ENCODE assay signal across 28 mouse cellular contexts in genomic region chrX:77573743-77574142, GRCm38 (mm10).
DNase-seq lines count a peak whose midpoint lies in the region; ATAC-seq lines count a peak whose summit lies in the region.
"Had no signal": no experiment of that assay in that cellular context is flagged by ENCODE, and none has a peak within 500 bp of the region (broad histone marks: within the 10 kb centered on the region; RNA-seq: fewer than 3 reads in every experiment).

No protein-coding gene starts in this region.

- no peak for DNase-seq in hindbrain, embryonic 10.5 days (ENCODE audit: low spot score)
- DNase-seq in midbrain, embryonic 14.5 days = peak; percentile 4
- peak; percentile 19 for DNase-seq in embryonic facial prominence, embryonic 14.5 days (ENCODE audit: low spot score)
- DNase-seq: adrenal gland, adult 8-10 months; adrenal gland, postnatal 25 days; cerebellum, adult 11-12 months; cerebellum, adult 8-10 months; cerebellum, postnatal 10 days; cerebellum, postnatal 36 days; embryo, embryonic 11 days; gastrocnemius, postnatal 10 days; gastrocnemius, postnatal 36 days; heart, adult 2 months; heart, postnatal 14 days; heart, postnatal 4 days had no signal

- H3K4me3 ChIP-seq in hindbrain, embryonic 13.5 days = no peak overlapping the region
- H3K4me3 ChIP-seq in hindbrain, embryonic 10.5 days = no peak overlapping the region
- no peak overlapping the region for H3K4me3 ChIP-seq in midbrain, embryonic 14.5 days (replicated peaks; ENCODE audit: low read depth, low read length)
- no peak overlapping the region for H3K4me3 ChIP-seq in midbrain, embryonic 16.5 days (ENCODE audit: low read depth, low read length)
- no peak overlapping the region for H3K4me3 ChIP-seq in embryonic facial prominence, embryonic 14.5 days (ENCODE audit: low read depth, low read length)
- H3K4me3 ChIP-seq: embryonic facial prominence, embryonic 12.5 days; erythroblast, embryonic 14.5 days; forebrain, embryonic 12.5 days; forebrain, embryonic 15.5 days; heart, adult 2 months; heart, embryonic 10.5 days; heart, embryonic 13.5 days; hindbrain, embryonic 15.5 days had no signal

- H3K27me3 ChIP-seq in hindbrain, embryonic 13.5 days = no peaks in the 10 kb centered on the region
- H3K27me3 ChIP-seq in hindbrain, embryonic 10.5 days (ENCODE audit: insufficient read depth, poor library complexity, severe bottlenecking) = no peaks in the 10 kb centered on the region
- no peaks in the 10 kb centered on the region for H3K27me3 ChIP-seq in midbrain, embryonic 14.5 days (ENCODE audit: control insufficient read depth, insufficient read depth, low read length)
- H3K27me3 ChIP-seq in midbrain, embryonic 16.5 days (ENCODE audit: control insufficient read depth, insufficient read depth, low read depth, low read length) = no peaks in the 10 kb centered on the region
- no peaks in the 10 kb centered on the region for H3K27me3 ChIP-seq in embryonic facial prominence, embryonic 14.5 days (replicated peaks; ENCODE audit: control insufficient read depth, insufficient read depth, low read length)
- H3K27me3 ChIP-seq: embryonic facial prominence, embryonic 12.5 days; forebrain, embryonic 12.5 days; forebrain, embryonic 15.5 days; heart, embryonic 13.5 days; hindbrain, embryonic 15.5 days had no signal

- no peak overlapping the region for H3K4me2 ChIP-seq in hindbrain, embryonic 13.5 days
- no peak overlapping the region for H3K4me2 ChIP-seq in midbrain, embryonic 14.5 days (ENCODE audit: low read length)
- H3K4me2 ChIP-seq in midbrain, embryonic 16.5 days (ENCODE audit: low read length) = no peak overlapping the region
- no peak overlapping the region for H3K4me2 ChIP-seq in embryonic facial prominence, embryonic 14.5 days (ENCODE audit: low read depth, low read length)
- H3K4me2 ChIP-seq: embryonic facial prominence, embryonic 12.5 days; forebrain, embryonic 12.5 days; forebrain, embryonic 15.5 days; heart, embryonic 13.5 days; hindbrain, embryonic 15.5 days had no signal

- ATAC-seq in hindbrain, embryonic 13.5 days (ENCODE audit: low FRiP score) = peak; percentile 54; the same call in 1 of the 2 replicates
- no peak for ATAC-seq in midbrain, embryonic 14.5 days (ENCODE audit: low FRiP score, low TSS enrichment)
- ATAC-seq in midbrain, embryonic 16.5 days = no peak
- ATAC-seq in embryonic facial prominence, embryonic 14.5 days (ENCODE audit: low read depth) = peak; percentile 62; the same call in 1 of the 2 replicates
- ATAC-seq in inflammation-experienced regulatory T-cells, adult 6 months = no peak
- ATAC-seq: activated CD4-positive, CD25-positive, alpha-beta regulatory T cell, adult 4 months; CD4-positive, CD25-positive, alpha-beta regulatory T cell, adult 4 months; forebrain, embryonic 15.5 days; intestine, postnatal 0 days had no signal

- no peaks in the 10 kb centered on the region for H3K9me3 ChIP-seq in hindbrain, embryonic 13.5 days
- no peaks in the 10 kb centered on the region for H3K9me3 ChIP-seq in hindbrain, embryonic 10.5 days
- H3K9me3 ChIP-seq in midbrain, embryonic 14.5 days (ENCODE audit: control insufficient read depth, low read length) = no peaks in the 10 kb centered on the region
- H3K9me3 ChIP-seq in midbrain, embryonic 16.5 days (replicated peaks; ENCODE audit: control insufficient read depth, low read length, poor library complexity, severe bottlenecking) = no peaks in the 10 kb centered on the region
- H3K9me3 ChIP-seq in embryonic facial prominence, embryonic 14.5 days (ENCODE audit: control insufficient read depth, low read length) = no peaks in the 10 kb centered on the region
- H3K9me3 ChIP-seq: embryonic facial prominence, embryonic 12.5 days; forebrain, embryonic 12.5 days; forebrain, embryonic 15.5 days; heart, embryonic 10.5 days; heart, embryonic 13.5 days; hindbrain, embryonic 15.5 days had no signal

- H3K4me1 ChIP-seq in hindbrain, embryonic 13.5 days (replicated peaks) = 0 out of 2 replicates have a peak, but pooled peaks cover 2% of the 10 kb centered on the region
- no peaks in the 10 kb centered on the region for H3K4me1 ChIP-seq in hindbrain, embryonic 10.5 days (replicated peaks)
- H3K4me1 ChIP-seq in midbrain, embryonic 14.5 days (ENCODE audit: control insufficient read depth, insufficient read depth, low read length) = no peaks in the 10 kb centered on the region
- no peaks in the 10 kb centered on the region for H3K4me1 ChIP-seq in midbrain, embryonic 16.5 days (ENCODE audit: control insufficient read depth, insufficient read depth, low read length)
- no peaks in the 10 kb centered on the region for H3K4me1 ChIP-seq in embryonic facial prominence, embryonic 14.5 days (ENCODE audit: control insufficient read depth, insufficient read depth, low read length)
- H3K4me1 ChIP-seq: embryonic facial prominence, embryonic 12.5 days; forebrain, embryonic 12.5 days; forebrain, embryonic 15.5 days; heart, embryonic 10.5 days; hindbrain, embryonic 15.5 days had no signal

- H3K9ac ChIP-seq in hindbrain, embryonic 13.5 days = no peak overlapping the region
- no peak overlapping the region for H3K9ac ChIP-seq in midbrain, embryonic 14.5 days (replicated peaks; ENCODE audit: low read length)
- no peak overlapping the region for H3K9ac ChIP-seq in midbrain, embryonic 16.5 days (ENCODE audit: low read depth, low read length)
- H3K9ac ChIP-seq in embryonic facial prominence, embryonic 14.5 days (ENCODE audit: low read depth, low read length) = no peak overlapping the region
- H3K9ac ChIP-seq: embryonic facial prominence, embryonic 12.5 days; forebrain, embryonic 12.5 days; forebrain, embryonic 15.5 days; heart, embryonic 13.5 days; hindbrain, embryonic 15.5 days had no signal

- no peak overlapping the region for H3K27ac ChIP-seq in hindbrain, embryonic 13.5 days
- no peak overlapping the region for H3K27ac ChIP-seq in hindbrain, embryonic 10.5 days
- no peak overlapping the region for H3K27ac ChIP-seq in midbrain, embryonic 14.5 days (replicated peaks; ENCODE audit: low read depth, low read length)
- no peak overlapping the region for H3K27ac ChIP-seq in midbrain, embryonic 16.5 days (ENCODE audit: low read length)
- H3K27ac ChIP-seq in embryonic facial prominence, embryonic 14.5 days (replicated peaks; ENCODE audit: low read depth, low read length) = no peak overlapping the region
- H3K27ac ChIP-seq: embryonic facial prominence, embryonic 12.5 days; forebrain, embryonic 12.5 days; forebrain, embryonic 15.5 days; heart, adult 2 months; heart, embryonic 10.5 days; heart, embryonic 13.5 days; hindbrain, embryonic 15.5 days had no signal

- WGBS in hindbrain, embryonic 13.5 days = 77% methylated on average over 1 of the region's 1 CpGs
- 90% methylated on average over 1 of the region's 1 CpGs for WGBS in hindbrain, embryonic 10.5 days
- 85% methylated on average over 1 of the region's 1 CpGs for WGBS in midbrain, embryonic 14.5 days
- 83% methylated on average over 1 of the region's 1 CpGs for WGBS in midbrain, embryonic 16.5 days
- WGBS in embryonic facial prominence, embryonic 14.5 days = 86% methylated on average over 1 of the region's 1 CpGs

- no peaks in the 10 kb centered on the region for H3K36me3 ChIP-seq in hindbrain, embryonic 13.5 days
- no peaks in the 10 kb centered on the region for H3K36me3 ChIP-seq in hindbrain, embryonic 10.5 days
- no peaks in the 10 kb centered on the region for H3K36me3 ChIP-seq in midbrain, embryonic 14.5 days (ENCODE audit: control insufficient read depth, insufficient read depth, low read length)
- H3K36me3 ChIP-seq in midbrain, embryonic 16.5 days (ENCODE audit: control insufficient read depth, insufficient read depth, low read length) = no peaks in the 10 kb centered on the region
- H3K36me3 ChIP-seq in embryonic facial prominence, embryonic 14.5 days (ENCODE audit: control insufficient read depth, insufficient read depth, low read length) = no peaks in the 10 kb centered on the region
- H3K36me3 ChIP-seq: embryonic facial prominence, embryonic 12.5 days; forebrain, embryonic 12.5 days; forebrain, embryonic 15.5 days; heart, embryonic 10.5 days; heart, embryonic 13.5 days; hindbrain, embryonic 15.5 days had no signal

Comparison
In these comparisons a context has a peak if more than half of its experiments do, and no peak if none do; other contexts are left out.
1. ATAC-seq: peak in hindbrain, embryonic 13.5 days (single experiment) and embryonic facial prominence, embryonic 14.5 days (single experiment); none in midbrain, embryonic 14.5 days (single experiment), midbrain, embryonic 16.5 days (single experiment) and inflammation-experienced regulatory T-cells, adult 6 months (single experiment).